Mouse (Mus musculus) v-Abl transformed pro-B cells (cell line): Measurements from ENCODE around the gene Snx6.

Experiments
- in situ Hi-C, 2 experiments: fragments of 400-800 bp; cut with MboI; formaldehyde crosslinking; loops; one replicate each; pipeline ENCODE4 v1.15.1; 2025; ENCODE audit not compliant: unreplicated experiment in 2 of 2

The Snx6 gene

GRCm38 (mm10) chr12:54795153-54795998 lies at the start of gene Snx6:
Gene Snx6 (minus strand): TSS chr12:54795703.
- in situ Hi-C loops = no loop called here

GRCm38 (mm10) chr12:54844415-54844814 lies 48.9 kb upstream of the Snx6 start:
- in situ Hi-C loops = loop anchor here in 1 of 2 experiments (25.0 kb wide), 1 partner anchor 668 kb away; no protein-coding TSS in a partner anchor

- in situ Hi-C loops = loop anchor here in 1 of 2 experiments (25.0 kb wide), 1 partner anchor 671 kb away; no protein-coding TSS in a partner anchor
Measured at GRCm38 (mm10) chr12:54841576-54841975, 46.1 kb upstream of the Snx6 start.

- in situ Hi-C loops = loop anchor here in 1 of 2 experiments (25.0 kb wide), 1 partner anchor 672 kb away; no protein-coding TSS in a partner anchor
Measured at GRCm38 (mm10) chr12:54839815-54840214, 44.3 kb upstream of the Snx6 start.

- in situ Hi-C loops = loop anchor here in 1 of 2 experiments (25.0 kb wide), 1 partner anchor 673 kb away; no protein-coding TSS in a partner anchor
Measured at GRCm38 (mm10) chr12:54838931-54839330, 43.4 kb upstream of the Snx6 start.

- in situ Hi-C loops = loop anchor here in 1 of 2 experiments (25.0 kb wide), 1 partner anchor 676 kb away; no protein-coding TSS in a partner anchor
Measured at GRCm38 (mm10) chr12:54835608-54836570, 40.4 kb upstream of the Snx6 start.

- in situ Hi-C loops = loop anchor here (5.0 to 25.0 kb wide), 3 partner anchors 47 to 677 kb away; no protein-coding TSS in a partner anchor
Measured at GRCm38 (mm10) chr12:54834925-54835447, 39.5 kb upstream of the Snx6 start.

- in situ Hi-C loops = loop anchor here (5.0 to 25.0 kb wide), 3 partner anchors 48 to 678 kb away; no protein-coding TSS in a partner anchor
Measured at GRCm38 (mm10) chr12:54833856-54834399, 38.4 kb upstream of the Snx6 start.

GRCm38 (mm10) chr12:54831927-54832326 lies 36.4 kb upstream of the Snx6 start:
- in situ Hi-C loops = loop anchor here (5.0 to 25.0 kb wide), 3 partner anchors 50 to 680 kb away; no protein-coding TSS in a partner anchor

GRCm38 (mm10) chr12:54830574-54830973 lies 35.1 kb upstream of the Snx6 start:
- in situ Hi-C loops = loop anchor here (5.0 to 25.0 kb wide), 3 partner anchors 52 to 682 kb away; no protein-coding TSS in a partner anchor

- in situ Hi-C loops = loop anchor here (5.0 to 25.0 kb wide), 3 partner anchors 52 to 682 kb away; no protein-coding TSS in a partner anchor
Measured at GRCm38 (mm10) chr12:54829876-54830275, 34.4 kb upstream of the Snx6 start.

- in situ Hi-C loops = loop anchor here in 1 of 2 experiments (25.0 kb wide), 1 partner anchor 684 kb away; no protein-coding TSS in a partner anchor
Measured at GRCm38 (mm10) chr12:54828043-54828442, 32.5 kb upstream of the Snx6 start.

- in situ Hi-C loops = loop anchor here in 1 of 2 experiments (25.0 kb wide), 1 partner anchor 687 kb away; no protein-coding TSS in a partner anchor
Measured at GRCm38 (mm10) chr12:54825202-54825601, 29.7 kb upstream of the Snx6 start.

- in situ Hi-C loops = no loop called here
Measured at GRCm38 (mm10) chr12:54822836-54823426, 27.4 kb upstream of the Snx6 start.

- in situ Hi-C loops = no loop called here
Measured at GRCm38 (mm10) chr12:54820684-54821161, 25.2 kb upstream of the Snx6 start.

GRCm38 (mm10) chr12:54819181-54819935 lies 23.9 kb upstream of the Snx6 start:
- in situ Hi-C loops = no loop called here

GRCm38 (mm10) chr12:54810142-54810541 lies 14.6 kb upstream of the Snx6 start:
- in situ Hi-C loops = no loop called here

GRCm38 (mm10) chr12:54807481-54807880 lies 12.0 kb upstream of the Snx6 start:
- in situ Hi-C loops = no loop called here
